Mouse (Mus musculus): ENCODE data around the gene Stk33.

Gene Stk33

DNA sequence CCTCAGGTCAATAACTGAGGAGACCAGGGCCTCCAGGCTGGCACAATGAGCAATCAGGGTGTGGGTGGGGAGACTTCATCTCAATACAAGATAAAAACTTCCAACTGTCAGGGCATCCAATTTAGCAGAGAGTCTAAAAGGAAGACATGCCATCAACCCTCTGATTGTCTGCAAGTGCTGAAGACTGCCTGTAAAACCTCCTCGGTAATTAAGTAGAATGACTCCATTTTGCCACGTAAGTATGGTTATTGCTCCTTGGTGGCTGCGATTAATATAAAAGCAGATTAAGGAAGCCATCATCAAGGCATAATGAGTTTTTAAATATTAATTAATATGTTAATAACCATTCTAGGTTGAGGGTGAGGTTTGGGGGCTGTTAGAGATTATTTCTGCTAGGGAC lies 187.5 kb downstream of the Stk33 start:
- intact Hi-C loops (cut with DNase I) = no loop called here

DNA sequence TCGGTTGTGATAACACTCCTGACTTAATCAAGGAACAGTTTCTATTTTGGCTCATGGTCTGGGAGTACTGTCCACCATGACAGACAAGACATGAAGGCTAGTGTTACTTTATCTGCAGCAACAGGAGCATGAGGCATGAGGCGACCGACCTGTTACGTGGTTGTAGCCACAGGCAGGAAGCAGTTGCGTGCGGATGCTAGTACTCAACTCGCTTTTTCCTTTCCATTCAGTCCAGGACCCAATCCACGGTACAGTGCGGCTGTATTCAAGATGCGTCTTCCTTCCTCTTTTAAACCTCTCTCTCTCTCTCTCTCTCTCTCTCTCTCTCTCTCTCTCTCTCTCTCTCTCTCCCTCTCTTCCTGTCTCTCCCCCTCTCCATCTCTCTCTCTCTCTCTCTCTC lies 194.1 kb downstream of the Stk33 start:
- intact Hi-C loops (cut with DNase I) = no loop called here

DNA sequence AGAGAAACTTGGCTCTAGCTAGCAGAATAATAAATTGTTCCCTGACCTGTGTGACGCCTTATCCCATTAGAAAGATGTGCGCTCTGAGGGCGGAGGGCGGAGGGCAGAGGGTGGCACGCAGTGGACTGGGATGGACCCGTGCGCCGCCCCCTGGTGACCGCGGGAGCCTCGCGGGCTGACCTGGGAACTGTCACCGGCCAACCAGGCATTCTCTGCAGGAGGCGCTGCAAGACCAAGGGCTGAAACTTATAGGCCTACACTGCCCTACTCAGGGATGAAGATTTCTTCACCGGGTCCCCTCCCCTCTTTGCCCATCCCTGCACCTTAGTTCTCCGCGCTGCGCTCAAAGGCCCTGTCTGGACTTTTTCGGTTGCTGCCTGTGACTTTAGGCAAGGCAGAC lies 197.6 kb downstream of the Stk33 start:
- intact Hi-C loops (cut with DNase I) = no loop called here

DNA sequence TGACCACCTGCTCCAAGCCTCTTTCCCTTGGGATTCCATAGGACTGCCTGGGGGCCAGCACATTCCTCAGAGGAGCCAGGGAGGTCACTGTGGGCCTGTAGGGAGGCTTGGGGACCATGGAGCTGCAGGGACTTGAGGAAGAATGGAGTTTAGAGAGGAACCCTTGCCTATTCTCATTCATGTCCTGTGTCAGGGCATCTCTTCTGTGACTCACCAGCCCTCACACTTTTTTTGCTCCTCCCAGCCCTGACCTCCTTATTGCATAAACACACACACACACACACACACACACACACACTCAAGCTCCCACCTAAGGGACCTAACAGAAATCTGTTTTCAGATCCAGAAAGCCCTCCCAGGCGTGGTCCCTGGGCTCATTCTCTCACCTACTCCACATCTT lies 199.5 kb downstream of the Stk33 start:
- intact Hi-C loops (cut with DNase I) = no loop called here

DNA sequence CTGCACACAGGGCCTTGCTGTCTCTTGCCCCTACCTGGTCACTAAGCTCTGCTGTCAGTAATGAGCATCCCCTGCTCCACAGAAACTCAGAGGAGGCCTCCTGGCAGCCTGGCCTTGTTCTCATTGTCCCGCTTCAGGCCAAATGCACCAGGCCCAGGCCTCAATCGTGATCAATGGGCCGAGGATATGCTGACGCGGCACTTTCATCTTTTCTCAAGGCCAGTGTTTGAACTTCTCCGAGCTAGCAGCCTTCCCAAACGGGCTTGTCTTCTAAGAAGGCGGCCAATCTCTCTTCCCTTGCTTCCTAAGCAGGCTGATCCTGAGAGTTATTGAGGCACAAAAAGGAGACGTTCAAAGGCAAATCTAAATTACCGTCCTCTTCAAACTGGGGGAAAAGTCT lies 200.2 kb downstream of the Stk33 start:
- intact Hi-C loops (cut with DNase I) = no loop called here

DNA sequence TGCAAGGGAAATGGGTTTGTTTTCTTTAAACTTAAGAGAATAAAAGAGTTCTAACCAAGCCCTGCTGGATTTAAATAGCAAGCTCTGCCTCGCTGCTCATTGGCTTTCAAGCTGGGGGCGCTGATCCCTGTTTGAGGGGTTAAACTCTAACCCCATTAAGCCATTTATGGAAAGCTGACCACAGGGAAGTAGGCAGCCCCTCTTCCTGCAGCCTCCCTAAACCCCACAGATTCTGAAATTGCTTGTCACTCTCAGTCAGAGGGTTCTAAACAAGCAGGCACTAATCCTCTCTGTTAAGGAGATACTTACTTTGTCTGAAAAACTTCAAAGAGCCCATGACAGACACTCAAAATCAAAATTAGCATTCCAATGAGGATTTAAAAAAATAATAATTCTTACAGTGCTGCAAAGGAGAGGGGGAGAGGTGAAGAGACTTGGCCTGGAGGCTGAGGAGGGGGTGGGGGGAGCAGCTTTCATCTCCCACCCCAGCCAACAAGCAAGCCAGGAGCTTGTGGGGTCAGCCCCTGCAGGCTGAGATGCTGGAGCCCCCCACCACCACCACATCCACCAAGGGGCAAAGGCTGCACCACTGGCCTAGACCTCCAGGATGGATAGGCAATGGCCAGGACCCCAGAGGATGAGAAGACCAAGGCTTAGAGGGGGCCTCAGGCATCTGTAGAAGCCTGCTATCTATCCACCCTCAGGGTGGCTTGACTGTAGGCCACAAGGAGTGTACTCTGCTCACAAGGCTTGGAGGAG lies 203.8 kb downstream of the Stk33 start:
- intact Hi-C loops (cut with DNase I) = loop anchor here (5.0 kb wide), 1 partner anchor 187 kb away; no protein-coding TSS in a partner anchor

DNA sequence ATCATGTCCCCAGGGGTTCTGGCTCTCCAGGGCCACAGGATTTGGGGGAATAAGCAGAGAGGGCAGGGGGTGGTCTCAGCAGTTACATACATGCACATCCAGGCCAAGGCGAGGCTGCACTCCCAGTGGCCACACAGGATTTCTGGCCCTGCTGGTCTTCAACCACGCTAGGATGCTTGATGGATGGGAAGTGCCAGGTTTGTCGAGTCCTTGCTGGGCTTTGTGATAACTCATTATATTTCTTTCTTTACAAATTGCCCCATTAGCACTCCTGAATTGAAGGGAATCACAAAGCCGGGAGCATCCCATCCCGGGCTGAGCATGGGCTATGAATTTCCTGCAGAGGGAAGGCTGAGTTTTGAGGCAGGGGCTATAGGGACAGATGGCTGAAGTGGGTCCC lies 204.4 kb downstream of the Stk33 start:
- intact Hi-C loops (cut with DNase I) = loop anchor here (5.0 kb wide), 1 partner anchor 188 kb away; no protein-coding TSS in a partner anchor

DNA sequence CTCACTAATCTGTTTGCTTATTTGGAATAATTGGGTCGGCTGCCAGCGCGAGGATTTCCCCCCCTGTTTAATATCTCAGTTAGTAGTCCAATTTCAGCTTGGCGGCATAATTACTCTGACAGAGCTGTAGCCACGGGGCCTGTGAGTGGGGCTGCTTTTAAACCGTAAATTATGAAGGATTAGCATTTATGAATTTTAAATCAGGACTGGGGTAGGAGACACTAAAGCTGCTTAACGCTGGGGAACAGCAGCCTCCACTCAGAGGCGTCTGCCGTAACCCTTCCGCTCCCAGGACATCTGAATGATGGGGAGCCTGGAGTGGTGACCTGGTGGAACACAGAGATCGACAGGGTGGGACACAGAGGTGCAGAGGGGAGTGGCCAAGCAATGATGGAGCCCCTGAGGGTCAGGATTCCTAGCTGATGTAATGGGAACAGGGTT lies 207.0 kb downstream of the Stk33 start:
- intact Hi-C loops (cut with DNase I) = loop anchor here (5.0 kb wide), 1 partner anchor 190 kb away; no protein-coding TSS in a partner anchor

DNA sequence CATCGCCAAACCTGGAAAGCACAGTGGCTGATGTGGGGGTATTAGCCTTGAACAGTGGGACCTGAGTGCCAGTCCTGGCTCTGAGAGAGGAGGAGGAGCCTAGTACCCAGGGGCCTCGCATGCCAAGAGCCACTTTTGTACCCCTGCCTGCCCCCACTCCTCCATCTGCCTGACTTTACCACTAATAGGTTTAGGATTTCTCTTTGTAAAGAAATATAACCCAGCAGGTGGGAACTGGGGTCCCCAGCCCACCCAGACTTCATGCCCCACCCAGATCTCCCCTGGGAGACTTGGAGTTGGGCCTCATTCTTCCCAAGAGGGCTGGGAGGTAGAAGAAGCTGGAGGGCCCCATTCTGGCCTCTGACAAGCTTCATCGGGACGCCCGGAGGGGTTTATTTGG lies 207.6 kb downstream of the Stk33 start:
- intact Hi-C loops (cut with DNase I) = loop anchor here (5.0 kb wide), 1 partner anchor 191 kb away; no protein-coding TSS in a partner anchor

DNA sequence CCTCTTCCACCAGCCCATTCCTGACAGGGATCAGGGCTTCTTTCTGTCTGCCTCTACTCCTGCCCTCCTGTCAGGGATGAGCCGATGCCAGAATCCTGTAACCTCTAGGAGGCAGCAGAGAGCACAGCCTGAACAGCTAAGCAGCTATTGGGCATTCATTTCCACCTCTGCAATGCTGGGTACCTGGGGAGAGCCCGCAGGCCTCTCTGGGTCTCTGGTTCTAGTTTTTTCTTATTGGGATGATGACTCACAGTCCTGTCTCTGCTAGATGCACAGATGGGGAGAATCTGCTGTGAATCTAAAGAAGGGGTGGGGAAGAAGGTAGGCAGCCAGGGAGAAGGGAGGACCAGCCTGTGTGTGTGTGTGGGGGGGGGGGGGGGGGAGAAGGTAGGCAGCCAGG lies 208.1 kb downstream of the Stk33 start:
- intact Hi-C loops (cut with DNase I) = loop anchor here (5.0 kb wide), 1 partner anchor 191 kb away; no protein-coding TSS in a partner anchor

Measured in adrenal gland (tissue).